Mouse (Mus musculus) forebrain, embryonic 16.5 days (tissue): ENCODE measurements around the gene Gm15557. TPM values are rescaled to one million over a fixed set of nuclear protein-coding genes. Genes with fewer than 3 reads are reported as not detected.

Experiments used
- ATAC-seq: fragments of 200-750 bp; cut with Nextera tagmentation; 2 replicates; pipeline ENCODE4 v1.8.0; 2017; ENCODE audit warnings: mild to moderate bottlenecking, moderate library complexity
- H3K27ac ChIP-seq: fragments of 300-500 bp; sonication (generic); 2 replicates; pipeline ENCODE4 v1.5.1; 2014; ENCODE audit warnings: low read length, control low read depth
- H3K27me3 ChIP-seq: fragments of 300-500 bp; sonication (generic); replicated peaks from 2 replicates; pipeline ENCODE4 v1.6.1; 2014; ENCODE audit warnings: low read length; ENCODE audit not compliant: control insufficient read depth, insufficient read depth
- H3K36me3 ChIP-seq: fragments of 300-500 bp; sonication (generic); 2 replicates; pipeline ENCODE4 v1.6.1; 2014; ENCODE audit not compliant: control insufficient read depth, insufficient read depth
- H3K4me1 ChIP-seq: fragments of 300-500 bp; sonication (generic); replicated peaks from 2 replicates; pipeline ENCODE4 v1.6.1; 2014; ENCODE audit warnings: low read length; ENCODE audit not compliant: control insufficient read depth, insufficient read depth
- H3K4me2 ChIP-seq: fragments of 300-500 bp; sonication (generic); 2 replicates; pipeline ENCODE4 v1.6.1; 2014; ENCODE audit warnings: mild to moderate bottlenecking, low read length, control low read depth
- H3K4me3 ChIP-seq: fragments of 300-500 bp; sonication (generic); replicated peaks from 2 replicates; pipeline ENCODE4 v1.5.1; 2014; ENCODE audit warnings: mild to moderate bottlenecking, low read length, control low read depth
- H3K9ac ChIP-seq: fragments of 300-500 bp; sonication (generic); replicated peaks from 2 replicates; pipeline ENCODE4 v1.6.1; 2014; ENCODE audit warnings: low read depth, low read length, control low read depth
- H3K9me3 ChIP-seq: fragments of 300-500 bp; sonication (generic); 2 replicates; pipeline ENCODE4 v1.6.1; 2016; ENCODE audit warnings: low read length; ENCODE audit not compliant: control insufficient read depth
- WGBS: fragments of 180-500 bp; shearing (Covaris S2); extraction: QIAGEN DNeasy Blood & Tissue Kit; methylation state at CpG from one replicate; pipeline ENCODE4 v1.1.7; 2014; 5-methylcytosine and 5-hydroxymethylcytosine counted together
- polyA plus RNA-seq: library from polyadenylated mRNA; unstranded; fragments of >200 nt; fragmentation: Nextera tagmentation; extraction: Ambion mirVana; gene quantifications from 2 replicates; pipeline ENCODE4 v1.2.1, GENCODE M21; 2015

Gene Gm15557
- polyA plus RNA-seq, 1 experiment from 2014 or later, result not detected

DNA sequence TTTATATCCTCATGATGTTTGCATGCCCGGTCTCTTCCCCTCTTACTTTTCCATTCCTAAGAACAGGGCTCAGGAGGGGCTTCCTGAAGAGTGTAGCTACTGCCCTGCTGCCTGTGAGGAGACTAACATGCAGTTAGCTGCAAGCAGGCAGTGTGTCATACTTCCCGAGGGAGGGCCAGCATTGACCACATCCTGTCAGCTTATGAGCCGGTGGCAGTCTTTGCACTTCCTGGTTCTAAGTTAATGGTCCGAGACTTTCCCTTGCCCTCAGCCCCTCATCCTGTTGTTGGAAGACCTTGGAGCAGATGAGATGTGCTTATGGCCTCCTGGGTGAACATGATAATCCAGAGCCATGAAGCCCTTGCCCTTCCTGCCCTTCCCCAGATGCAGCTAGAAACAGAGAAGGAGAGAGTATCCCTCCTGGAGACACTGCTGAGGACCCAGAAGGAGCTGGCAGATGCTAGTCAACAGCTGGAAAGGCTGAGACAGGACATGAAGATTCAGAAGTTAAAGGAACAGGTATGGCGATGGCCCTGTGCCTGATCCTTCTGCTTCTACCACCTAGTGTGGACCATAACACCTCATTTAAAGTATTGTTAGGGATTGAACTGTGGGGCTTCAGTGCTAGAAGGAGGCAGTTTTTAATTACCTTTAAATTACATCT lies 38.9 kb downstream of the Gm15557 start:
- no peaks in the 10 kb centered on the region for H3K9me3 ChIP-seq

DNA sequence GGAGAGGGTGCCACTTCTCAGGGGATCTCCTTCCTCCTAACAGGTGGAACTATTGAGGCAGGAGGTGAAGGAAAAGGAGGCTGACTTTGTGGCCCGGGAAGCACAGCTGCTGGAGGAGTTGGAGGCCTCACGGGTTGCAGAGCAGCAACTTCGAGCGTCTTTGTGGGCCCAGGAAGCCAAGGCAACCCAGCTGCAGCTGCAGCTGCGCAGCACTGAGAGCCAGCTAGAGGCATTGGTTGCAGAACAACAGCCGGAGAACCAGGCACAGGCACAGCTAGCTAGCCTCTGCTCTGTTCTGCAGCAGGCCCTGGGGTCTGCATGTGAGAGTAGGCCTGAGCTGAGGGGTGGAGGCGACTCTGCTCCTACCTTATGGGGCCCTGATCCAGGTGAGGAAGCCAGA lies 45.2 kb downstream of the Gm15557 start:
- no peaks in the 10 kb centered on the region for H3K4me1 ChIP-seq
- no peak overlapping the region for H3K9ac ChIP-seq
- H3K27ac ChIP-seq, result no peak overlapping the region
- H3K4me3 ChIP-seq, result no peak overlapping the region
- H3K4me2 ChIP-seq, result no peak overlapping the region
- H3K36me3 ChIP-seq, result peaks cover 49% of the 10 kb centered on the region
- 85% methylated on average over 7 of the region's 7 CpGs for WGBS
- no peaks in the 10 kb centered on the region for H3K9me3 ChIP-seq
- no peak for ATAC-seq
- H3K27me3 ChIP-seq, result no peaks in the 10 kb centered on the region

More for the DNA sequence above, 38.9 kb downstream of the Gm15557 start:
- ATAC-seq, result no peak
- WGBS, result 88% methylated on average over 5 of the region's 5 CpGs
- H3K27ac ChIP-seq, result no peak overlapping the region
- no peak overlapping the region for H3K4me2 ChIP-seq
- H3K9ac ChIP-seq, result no peak overlapping the region
- no peaks in the 10 kb centered on the region for H3K27me3 ChIP-seq
- H3K4me1 ChIP-seq, result no peaks in the 10 kb centered on the region
- peaks cover 41% of the 10 kb centered on the region for H3K36me3 ChIP-seq
- no peak overlapping the region for H3K4me3 ChIP-seq

DNA sequence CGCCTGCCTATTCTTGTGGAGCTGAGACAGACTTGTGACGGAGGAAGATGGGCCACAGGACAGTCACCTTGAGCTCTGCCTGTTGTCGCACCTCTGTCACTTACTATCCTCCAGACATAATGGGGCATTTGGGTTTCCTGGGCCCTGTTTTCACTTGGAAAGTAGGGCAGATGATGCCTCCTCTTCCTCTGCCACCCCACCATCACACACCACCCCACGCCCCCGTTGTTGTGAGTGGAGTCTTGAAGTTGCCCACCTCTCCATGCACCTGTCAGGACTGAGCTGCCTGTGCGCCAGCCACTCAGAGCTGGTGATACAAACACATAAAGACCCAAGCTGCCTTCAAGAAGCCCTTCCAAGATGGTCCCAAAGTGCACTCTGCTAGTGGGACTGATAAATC lies 46.6 kb downstream of the Gm15557 start:
- 98% methylated on average over 6 of the region's 6 CpGs for WGBS
- H3K4me3 ChIP-seq, result no peak overlapping the region
- no peaks in the 10 kb centered on the region for H3K27me3 ChIP-seq
- no peaks in the 10 kb centered on the region for H3K9me3 ChIP-seq
- no peak for ATAC-seq
- H3K9ac ChIP-seq, result no peak overlapping the region
- H3K27ac ChIP-seq, result no peak overlapping the region
- H3K4me1 ChIP-seq, result no peaks in the 10 kb centered on the region
- no peak overlapping the region for H3K4me2 ChIP-seq
- H3K36me3 ChIP-seq, result peaks cover 55% of the 10 kb centered on the region

DNA sequence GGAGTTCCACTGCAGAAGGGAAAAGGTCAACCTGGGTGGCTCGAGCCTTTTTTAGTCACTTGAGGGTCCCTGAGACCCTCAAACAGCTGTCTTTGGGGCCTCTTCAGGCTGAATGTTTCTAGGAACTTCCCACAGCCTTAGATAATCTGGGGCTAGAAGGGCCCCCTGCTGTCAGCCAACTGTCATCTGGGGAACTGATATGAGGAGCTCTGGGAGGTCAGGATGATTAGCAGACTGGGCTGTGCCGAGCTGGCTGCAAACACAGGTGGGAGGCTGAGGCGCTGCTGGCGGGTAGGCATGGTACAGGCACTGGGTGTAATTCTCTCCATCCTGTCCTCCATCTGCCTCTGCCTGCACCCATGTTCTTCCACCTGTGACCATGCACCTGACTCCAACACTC lies 48.6 kb downstream of the Gm15557 start:
- no peak overlapping the region for H3K4me3 ChIP-seq
- H3K9me3 ChIP-seq, result no peaks in the 10 kb centered on the region
- ATAC-seq, result no peak
- no peak overlapping the region for H3K4me2 ChIP-seq
- no peaks in the 10 kb centered on the region for H3K4me1 ChIP-seq
- H3K27ac ChIP-seq, result no peak overlapping the region
- peaks cover 60% of the 10 kb centered on the region for H3K36me3 ChIP-seq
- no peaks in the 10 kb centered on the region for H3K27me3 ChIP-seq
- no peak overlapping the region for H3K9ac ChIP-seq
- WGBS, result 66% methylated on average over 4 of the region's 4 CpGs

DNA sequence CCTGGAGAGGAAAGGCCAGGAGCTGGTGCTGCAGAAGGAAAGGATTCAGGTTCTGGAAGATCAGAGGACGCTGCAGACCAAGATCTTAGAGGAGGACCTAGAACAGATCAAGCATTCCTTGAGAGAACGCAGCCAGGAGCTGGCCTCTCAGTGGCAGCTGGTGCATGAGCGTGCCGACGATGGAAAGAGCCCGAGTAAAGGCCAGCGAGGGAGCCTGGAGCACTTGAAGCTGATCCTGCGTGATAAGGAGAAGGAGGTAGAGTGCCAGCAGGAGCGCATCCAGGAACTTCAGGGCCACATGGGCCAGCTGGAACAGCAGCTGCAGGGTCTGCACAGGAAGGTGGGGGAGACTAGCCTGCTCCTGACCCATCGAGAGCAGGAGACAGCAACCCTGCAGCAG lies 50.6 kb downstream of the Gm15557 start:
- Histone ChIP-seq H3K9me3 (no peaks in the 10 kb centered on the region), H3K36me3 (peaks cover 59% of the 10 kb centered on the region), H3K4me1 (no peaks in the 10 kb centered on the region), H3K27me3 (no peaks in the 10 kb centered on the region), H3K27ac (no peak overlapping the region), H3K4me3 (no peak overlapping the region), H3K4me2 (no peak overlapping the region), H3K9ac (no peak overlapping the region)
- ATAC-seq, result no peak
- 93% methylated on average over 10 of the region's 10 CpGs for WGBS

DNA sequence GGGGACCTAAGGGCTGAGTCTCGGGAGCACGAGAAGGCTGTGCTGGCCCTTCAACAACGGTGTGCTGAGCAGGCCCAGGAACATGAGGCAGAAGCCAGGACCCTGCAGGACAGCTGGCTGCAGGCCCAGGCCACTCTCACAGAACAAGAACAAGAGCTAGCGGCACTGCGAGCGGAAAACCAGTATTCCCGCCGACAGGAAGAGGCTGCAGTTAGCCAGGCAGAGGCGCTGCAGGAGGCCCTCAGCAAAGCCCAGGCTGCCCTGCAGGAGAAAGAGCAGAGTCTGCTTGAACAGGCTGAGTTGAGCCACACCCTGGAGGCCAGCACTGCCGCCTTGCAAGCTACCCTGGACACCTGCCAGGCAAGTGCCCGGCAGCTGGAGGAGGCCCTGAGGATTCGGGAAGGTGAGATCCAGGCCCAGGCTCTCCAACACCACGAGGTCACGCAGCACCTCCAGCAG lies 51.4 kb downstream of the Gm15557 start:
- H3K9me3 ChIP-seq, result no peaks in the 10 kb centered on the region
- H3K4me3 ChIP-seq, result no peak overlapping the region
- no peaks in the 10 kb centered on the region for H3K27me3 ChIP-seq
- H3K9ac ChIP-seq, result no peak overlapping the region
- H3K27ac ChIP-seq, result peak overlapping the region; percentile 10; the same call in 1 of the 2 replicates
- H3K36me3 ChIP-seq, result peaks cover 58% of the 10 kb centered on the region
- no peaks in the 10 kb centered on the region for H3K4me1 ChIP-seq
- WGBS, result 57% methylated on average over 14 of the region's 14 CpGs
- no peak overlapping the region for H3K4me2 ChIP-seq
- no peak for ATAC-seq

Other genes starting within 250 kb of the Gm15557 start
- 179 and 180 TPM in 2 replicates for gene Trpc4ap, start 248.3 kb upstream of the Gm15557 start, polyA plus RNA-seq
- 46.8 and 52.3 TPM in 2 replicates for gene Edem2, start 211.3 kb upstream of the Gm15557 start, polyA plus RNA-seq
- not detected in 2 replicates for gene Gm17581, start 204.9 kb upstream of the Gm15557 start, polyA plus RNA-seq
- 1.8 and 2.9 TPM in 2 replicates for gene Procr, start 189.6 kb upstream of the Gm15557 start, polyA plus RNA-seq
- 12.8 and 13.9 TPM in 2 replicates for gene Mmp24, start 165.4 kb upstream of the Gm15557 start, polyA plus RNA-seq
- gene BC029722, start 121.3 kb upstream of the Gm15557 start, polyA plus RNA-seq, result 31.0 and 35.2 TPM in 2 replicates
- gene Eif6, start 113.8 kb upstream of the Gm15557 start, polyA plus RNA-seq, result 148 TPM in 2 replicates
- 0.42 and 0.70 TPM in 2 replicates for gene Fam83c, start 105.9 kb upstream of the Gm15557 start, polyA plus RNA-seq
- 66.5 and 78.2 TPM in 2 replicates for gene Uqcc1, start 10.4 kb upstream of the Gm15557 start, polyA plus RNA-seq
- gene Gdf5, start 4.6 kb downstream of the Gm15557 start, polyA plus RNA-seq, result 2.7 and 4.5 TPM in 2 replicates
- gene Cep250, start 15.7 kb downstream of the Gm15557 start, polyA plus RNA-seq, result 17.0 and 18.9 TPM in 2 replicates
- gene 6430550D23Rik, start 67.2 kb downstream of the Gm15557 start, polyA plus RNA-seq, result 1.7 and 2.4 TPM in 2 replicates
- gene Ergic3, start 67.3 kb downstream of the Gm15557 start, polyA plus RNA-seq, result 350 and 382 TPM in 2 replicates
- gene Fer1l4, start 112.2 kb downstream of the Gm15557 start, polyA plus RNA-seq, result not detected in 2 replicates
- 5.2 and 7.5 TPM in 2 replicates for gene Spag4, start 124.4 kb downstream of the Gm15557 start, polyA plus RNA-seq
- 28.9 and 30.4 TPM in 2 replicates for gene Cpne1, start 171.2 kb downstream of the Gm15557 start, polyA plus RNA-seq
- gene Rbm12, start 171.2 kb downstream of the Gm15557 start, polyA plus RNA-seq, result 37.6 and 38.8 TPM in 2 replicates
- 20.7 and 28.6 TPM in 2 replicates for gene Gm28036, start 186.4 kb downstream of the Gm15557 start, polyA plus RNA-seq
- 295 and 326 TPM in 2 replicates for gene Romo1, start 203.3 kb downstream of the Gm15557 start, polyA plus RNA-seq
- 39.7 and 45.2 TPM in 2 replicates for gene Nfs1, start 203.5 kb downstream of the Gm15557 start, polyA plus RNA-seq
- gene Rbm39, start 239.5 kb downstream of the Gm15557 start, polyA plus RNA-seq, result 494 and 529 TPM in 2 replicates